Mouse (Mus musculus) embryonic facial prominence, embryonic 13.5 days (tissue): ENCODE measurements around the gene Ppef2. TPM values are rescaled to one million over a fixed set of nuclear protein-coding genes. Genes with fewer than 3 reads are reported as not detected.

Experiments used
- ATAC-seq: fragments of 200-750 bp; cut with Nextera tagmentation; 2 replicates; pipeline ENCODE4 v1.8.0; 2017; ENCODE audit warnings: low read depth; ENCODE audit not compliant: insufficient number of reproducible peaks, insufficient read depth, low FRiP score, low TSS enrichment
- H3K27ac ChIP-seq: fragments of 300-500 bp; sonication (generic); 2 replicates; pipeline ENCODE4 v1.5.1; 2015; ENCODE audit warnings: moderate library complexity, mild to moderate bottlenecking, inconsistent platforms
- H3K27me3 ChIP-seq: fragments of 300-500 bp; sonication (generic); 2 replicates; pipeline ENCODE4 v1.6.1; 2015; ENCODE audit warnings: mild to moderate bottlenecking, inconsistent platforms
- H3K36me3 ChIP-seq: fragments of 300-500 bp; sonication (generic); 2 replicates; pipeline ENCODE4 v1.6.1; 2015; ENCODE audit warnings: mild to moderate bottlenecking, inconsistent platforms
- H3K4me1 ChIP-seq: fragments of 300-500 bp; sonication (generic); 2 replicates; pipeline ENCODE4 v1.6.1; 2015; ENCODE audit warnings: inconsistent platforms
- H3K4me2 ChIP-seq: fragments of 300-500 bp; sonication (generic); 2 replicates; pipeline ENCODE4 v1.6.1; 2015; ENCODE audit warnings: moderate library complexity, mild to moderate bottlenecking, inconsistent platforms
- H3K4me3 ChIP-seq: fragments of 300-500 bp; sonication (generic); 2 replicates; pipeline ENCODE4 v1.5.1; 2015; ENCODE audit warnings: mild to moderate bottlenecking, inconsistent platforms
- H3K9ac ChIP-seq: fragments of 300-500 bp; sonication (generic); 2 replicates; pipeline ENCODE4 v1.6.1; 2015; ENCODE audit warnings: mild to moderate bottlenecking, inconsistent platforms
- H3K9me3 ChIP-seq: fragments of 300-500 bp; sonication (generic); 2 replicates; pipeline ENCODE4 v1.6.1; 2016; ENCODE audit warnings: inconsistent platforms
- WGBS: fragments of 180-500 bp; shearing (Covaris S2); methylation state at CpG from one replicate; pipeline ENCODE4 v1.1.7; 2015; ENCODE audit warnings: mixed read lengths; 5-methylcytosine and 5-hydroxymethylcytosine counted together
- polyA plus RNA-seq: library from polyadenylated mRNA; unstranded; fragments of >200 nt; fragmentation: Nextera tagmentation; extraction: Ambion mirVana; gene quantifications from 2 replicates; pipeline ENCODE4 v1.2.1, GENCODE M21; 2015

Gene Ppef2
- polyA plus RNA-seq, 1 experiment from 2014 or later, result 0.39 TPM

DNA sequence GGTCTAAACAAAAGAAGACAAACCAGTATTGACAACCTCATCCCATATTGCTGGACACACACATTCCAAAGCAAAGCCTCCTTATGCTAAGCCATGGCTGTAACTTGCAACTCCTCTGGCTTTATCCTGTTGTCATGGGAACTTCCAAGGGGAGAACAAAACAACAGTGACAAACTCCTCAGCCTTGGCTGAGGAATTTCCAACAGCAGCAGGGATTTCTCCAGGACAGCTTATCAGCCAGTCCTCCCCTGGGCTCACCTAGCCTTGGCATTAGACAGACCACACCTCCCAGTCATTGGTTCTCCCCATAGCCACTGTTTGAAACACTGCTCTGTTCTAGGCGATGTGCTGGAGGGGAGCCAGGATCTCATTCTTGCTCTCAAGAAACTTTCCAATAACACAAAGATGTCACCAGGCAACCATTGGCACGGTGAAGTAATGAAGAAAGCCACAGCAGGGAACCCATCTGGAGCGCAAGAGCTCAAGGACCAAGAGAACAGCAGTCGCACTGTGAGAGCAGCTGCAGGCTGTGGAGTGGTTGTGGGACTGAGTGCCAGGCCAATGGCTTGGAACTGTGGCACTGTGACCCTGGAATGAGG is 7.8 kb upstream of the Ppef2 start:
- no peak overlapping the region for H3K4me2 ChIP-seq
- H3K27ac ChIP-seq, result no peak overlapping the region
- H3K4me3 ChIP-seq, result no peak overlapping the region
- H3K9ac ChIP-seq, result no peak overlapping the region
- ATAC-seq, result no peak
- no peaks in the 10 kb centered on the region for H3K9me3 ChIP-seq
- H3K36me3 ChIP-seq, result no peaks in the 10 kb centered on the region
- WGBS, result 35% methylated on average over 4 of the region's 4 CpGs
- peaks cover 2% of the 10 kb centered on the region; the same call in 1 of the 2 replicates for H3K27me3 ChIP-seq
- peaks cover 6% of the 10 kb centered on the region for H3K4me1 ChIP-seq

DNA sequence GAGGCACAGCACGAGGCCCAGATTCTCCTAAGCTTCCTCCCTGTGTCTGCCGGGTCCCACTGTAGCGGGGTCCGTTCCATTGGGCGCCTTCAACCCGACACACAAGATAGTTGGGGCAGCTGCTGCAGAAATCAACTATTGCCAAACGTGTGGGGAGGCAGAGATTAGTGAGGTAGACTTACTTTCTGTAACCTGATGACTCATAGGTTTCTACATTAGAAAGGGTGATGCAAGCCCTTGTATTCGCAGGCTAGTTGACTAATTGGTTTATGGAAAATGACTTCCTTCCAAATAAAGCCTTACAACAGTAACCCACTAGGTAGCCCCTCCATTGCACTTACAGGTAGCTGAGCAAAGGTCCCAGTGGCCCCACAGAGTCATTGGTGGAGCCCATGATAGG is 6.6 kb upstream of the Ppef2 start:
- H3K36me3 ChIP-seq, result no peaks in the 10 kb centered on the region
- peaks cover 7% of the 10 kb centered on the region; the same call in 1 of the 2 replicates for H3K27me3 ChIP-seq
- no peak overlapping the region for H3K4me2 ChIP-seq
- peaks cover 6% of the 10 kb centered on the region for H3K4me1 ChIP-seq
- no peak for ATAC-seq
- WGBS, result 80% methylated on average over 8 of the region's 8 CpGs
- H3K9ac ChIP-seq, result no peak overlapping the region
- H3K9me3 ChIP-seq, result no peaks in the 10 kb centered on the region
- no peak overlapping the region for H3K4me3 ChIP-seq
- H3K27ac ChIP-seq, result no peak overlapping the region

DNA sequence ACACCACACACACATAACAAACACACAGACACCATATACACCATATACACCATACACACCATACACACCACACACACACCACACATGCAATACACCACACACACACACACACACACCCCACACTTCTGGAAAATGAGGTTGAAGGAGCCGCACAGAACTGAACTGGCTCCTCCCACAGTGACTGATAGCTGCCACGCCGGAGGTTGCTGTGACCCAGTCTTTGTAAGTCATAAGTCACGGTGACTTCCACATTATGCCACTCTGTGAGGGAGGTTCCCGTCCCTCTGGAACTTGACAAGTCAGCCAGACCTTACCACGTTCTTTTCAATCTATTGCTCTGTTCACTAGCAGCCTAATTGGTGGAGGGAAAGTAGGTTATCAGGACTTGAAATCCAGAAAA is 1.6 kb downstream of the Ppef2 start:
- peaks cover 5% of the 10 kb centered on the region; the same call in 1 of the 2 replicates for H3K4me1 ChIP-seq
- no peak overlapping the region for H3K27ac ChIP-seq
- ATAC-seq, result no peak
- no peaks in the 10 kb centered on the region for H3K36me3 ChIP-seq
- no peaks in the 10 kb centered on the region; the same call in 1 of the 2 replicates for H3K9me3 ChIP-seq
- WGBS, result 65% methylated on average over 6 of the region's 6 CpGs
- H3K27me3 ChIP-seq, result peaks cover 7% of the 10 kb centered on the region; the same call in 1 of the 2 replicates
- H3K4me2 ChIP-seq, result no peak overlapping the region
- no peak overlapping the region for H3K9ac ChIP-seq
- no peak overlapping the region for H3K4me3 ChIP-seq

DNA sequence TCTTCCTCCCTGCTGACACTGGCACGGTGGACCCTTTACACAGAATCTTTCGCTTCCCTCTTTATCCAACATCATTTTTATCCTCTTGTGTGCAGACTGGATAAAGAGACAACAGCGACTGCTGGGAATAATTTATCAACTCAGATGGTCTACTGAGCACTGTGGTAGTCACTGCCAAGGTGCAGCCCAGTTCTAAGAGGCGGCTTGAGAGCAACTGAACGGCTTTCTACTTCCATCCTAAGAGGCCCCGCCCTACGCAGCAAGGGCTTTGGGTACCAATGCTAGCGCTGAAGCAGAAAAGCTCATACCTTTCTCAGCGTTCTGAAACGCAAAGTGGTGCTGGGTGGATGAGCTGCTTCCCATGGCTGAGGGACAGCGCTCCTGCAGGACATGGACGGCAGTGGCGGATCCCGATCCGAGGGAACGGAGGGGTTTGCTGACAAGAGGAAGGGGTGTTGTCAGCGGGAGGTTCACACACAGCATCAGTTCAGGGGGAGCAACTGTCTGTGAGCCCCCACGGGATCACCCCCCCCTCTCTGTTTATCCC is 3.2 kb downstream of the Ppef2 start:
- Histone ChIP-seq H3K9ac (no peak overlapping the region), H3K36me3 (no peaks in the 10 kb centered on the region), H3K9me3 (peaks cover 7% of the 10 kb centered on the region; the same call in 1 of the 2 replicates), H3K27ac (no peak overlapping the region), H3K4me2 (peak overlapping the region; percentile 31), H3K4me3 (no peak overlapping the region), H3K4me1 (peaks cover 5% of the 10 kb centered on the region; the same call in 1 of the 2 replicates), H3K27me3 (no peaks in the 10 kb centered on the region)
- 20% methylated on average over 18 of the region's 18 CpGs for WGBS
- ATAC-seq, result no peak

DNA sequence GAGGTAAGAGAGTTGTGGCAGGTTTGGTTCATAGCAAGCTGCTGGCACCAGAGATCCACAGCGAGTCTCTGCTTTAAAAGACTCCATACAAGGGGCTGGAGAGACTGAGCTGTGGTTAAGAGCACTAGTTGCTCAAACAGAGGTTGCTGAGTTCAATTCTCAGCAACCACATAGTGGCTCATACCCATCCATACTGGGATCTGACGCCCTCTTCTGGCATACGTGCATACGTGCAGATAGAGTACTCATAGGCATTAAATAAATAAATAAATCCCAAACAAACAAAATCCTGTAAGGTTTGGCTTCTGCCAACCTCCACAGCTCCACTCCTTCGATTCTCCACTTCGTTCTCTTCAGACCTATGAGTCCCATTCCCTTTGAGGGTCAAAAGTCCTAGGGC is 4.0 kb downstream of the Ppef2 start:
- no peak overlapping the region for H3K27ac ChIP-seq
- H3K4me3 ChIP-seq, result no peak overlapping the region
- peaks cover 5% of the 10 kb centered on the region; the same call in 1 of the 2 replicates for H3K4me1 ChIP-seq
- no peak overlapping the region for H3K4me2 ChIP-seq
- ATAC-seq, result no peak
- H3K36me3 ChIP-seq, result no peaks in the 10 kb centered on the region
- H3K9me3 ChIP-seq, result peaks cover 7% of the 10 kb centered on the region; the same call in 1 of the 2 replicates
- 89% methylated on average over 6 of the region's 6 CpGs for WGBS
- H3K9ac ChIP-seq, result no peak overlapping the region
- no peaks in the 10 kb centered on the region for H3K27me3 ChIP-seq

DNA sequence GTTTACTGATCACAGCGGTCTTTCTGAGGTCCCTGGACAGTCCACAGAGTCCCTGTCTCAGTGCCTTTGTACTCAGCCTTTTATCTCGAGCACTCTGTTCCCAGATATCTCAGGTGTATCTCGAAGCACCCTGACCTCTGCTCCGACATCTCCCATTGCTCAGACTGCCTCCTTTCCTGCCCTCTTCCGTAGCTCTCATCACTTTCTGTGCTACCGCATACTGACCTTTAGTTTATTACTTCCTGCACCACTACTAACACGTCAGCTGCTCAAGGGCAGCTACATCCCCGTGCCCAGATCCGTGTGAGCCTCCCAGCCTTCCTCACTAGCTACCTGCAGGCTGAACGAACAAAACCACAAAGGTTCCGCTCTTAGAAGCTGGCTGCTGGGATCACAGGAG is 7.5 kb downstream of the Ppef2 start:
- no peak overlapping the region for H3K27ac ChIP-seq
- H3K4me2 ChIP-seq, result no peak overlapping the region
- H3K9me3 ChIP-seq, result peaks cover 7% of the 10 kb centered on the region; the same call in 1 of the 2 replicates
- no peak overlapping the region for H3K9ac ChIP-seq
- no peaks in the 10 kb centered on the region for H3K36me3 ChIP-seq
- ATAC-seq, result no peak
- no peak overlapping the region for H3K4me3 ChIP-seq
- no peaks in the 10 kb centered on the region for H3K27me3 ChIP-seq
- 81% methylated on average over 11 of the region's 11 CpGs for WGBS
- H3K4me1 ChIP-seq, result peaks cover 5% of the 10 kb centered on the region; the same call in 1 of the 2 replicates

DNA sequence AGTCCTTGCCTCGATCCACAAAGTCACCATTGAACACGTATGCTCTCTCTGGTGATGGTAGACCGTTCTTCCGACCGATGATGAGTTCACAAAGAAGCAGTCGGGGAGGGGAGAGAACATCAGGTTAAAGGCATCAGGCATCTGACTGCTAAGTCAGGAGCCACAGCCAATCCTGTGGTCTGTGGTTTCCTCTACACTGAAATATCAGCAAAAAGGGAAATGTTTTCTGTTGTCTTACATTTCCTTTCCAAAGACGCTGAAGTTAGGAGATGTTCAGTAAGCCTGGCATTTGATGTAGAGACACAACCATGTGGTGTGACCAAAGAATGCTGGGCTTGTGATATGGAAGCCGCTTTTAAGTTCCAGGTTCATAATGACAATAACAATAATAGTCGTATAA is 10.6 kb downstream of the Ppef2 start:
- H3K9me3 ChIP-seq, result peaks cover 7% of the 10 kb centered on the region; the same call in 1 of the 2 replicates

DNA sequence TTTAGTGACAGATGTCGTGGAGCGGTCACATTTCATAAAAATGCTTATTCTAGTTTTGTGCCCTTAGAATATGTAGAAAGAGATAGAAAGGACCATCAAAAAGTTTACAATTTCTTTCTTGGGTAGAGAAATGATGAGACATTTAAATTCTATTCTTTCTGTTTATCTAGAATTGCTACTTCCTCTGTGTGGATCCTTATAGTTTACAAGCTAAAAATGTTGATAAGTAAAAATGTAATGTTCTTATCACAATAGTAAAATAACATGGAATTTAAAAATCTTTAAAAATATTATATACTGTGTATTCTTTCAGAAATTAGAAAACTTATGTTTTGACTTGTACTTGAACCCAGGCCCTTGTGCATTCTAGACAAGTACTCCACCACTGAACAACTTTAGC is 11.2 kb downstream of the Ppef2 start:
- ATAC-seq, result no peak

More for the DNA sequence above, 10.6 kb downstream of the Ppef2 start:
- Histone ChIP-seq H3K4me2 (no peak overlapping the region), H3K36me3 (no peaks in the 10 kb centered on the region), H3K4me3 (no peak overlapping the region), H3K9ac (no peak overlapping the region), H3K4me1 (no peaks in the 10 kb centered on the region), H3K27ac (no peak overlapping the region), H3K27me3 (no peaks in the 10 kb centered on the region)
- no peak for ATAC-seq
- whole genome bisulfite sequencing, result 85% methylated on average over 9 of the region's 9 CpGs

DNA sequence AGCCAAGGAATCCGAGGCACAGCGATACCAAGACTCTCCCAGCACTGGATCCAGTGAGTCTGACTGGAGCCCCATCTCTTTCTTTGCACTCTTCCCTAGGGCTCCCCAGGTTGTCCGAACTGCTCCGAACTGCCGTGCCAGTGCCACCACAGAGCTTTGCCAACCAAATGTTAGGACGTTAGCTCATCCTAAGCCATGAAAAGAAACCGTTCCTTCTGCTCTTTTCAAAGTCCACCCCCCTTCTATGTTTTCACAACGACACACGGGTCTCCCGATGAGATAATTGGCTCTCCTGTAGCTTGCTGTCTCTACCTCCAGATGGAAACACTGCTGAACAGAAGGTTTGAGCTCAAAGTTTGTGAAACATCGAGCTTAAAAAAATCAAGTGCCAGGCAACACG is 15.3 kb downstream of the Ppef2 start:
- no peak overlapping the region for H3K4me2 ChIP-seq
- H3K36me3 ChIP-seq, result no peaks in the 10 kb centered on the region
- no peak overlapping the region for H3K4me3 ChIP-seq
- H3K9ac ChIP-seq, result no peak overlapping the region
- 90% methylated on average over 12 of the region's 12 CpGs for WGBS
- ATAC-seq, result no peak
- no peak overlapping the region for H3K27ac ChIP-seq
- H3K27me3 ChIP-seq, result peaks cover 4% of the 10 kb centered on the region
- no peaks in the 10 kb centered on the region for H3K9me3 ChIP-seq
- no peaks in the 10 kb centered on the region for H3K4me1 ChIP-seq

More for the DNA sequence above, 11.2 kb downstream of the Ppef2 start:
- H3K9ac ChIP-seq, result no peak overlapping the region
- H3K4me3 ChIP-seq, result no peak overlapping the region
- H3K36me3 ChIP-seq, result no peaks in the 10 kb centered on the region
- no peaks in the 10 kb centered on the region for H3K4me1 ChIP-seq
- 91% methylated on average over 2 of the region's 2 CpGs for WGBS
- peaks cover 7% of the 10 kb centered on the region; the same call in 1 of the 2 replicates for H3K9me3 ChIP-seq
- no peaks in the 10 kb centered on the region for H3K27me3 ChIP-seq
- H3K4me2 ChIP-seq, result no peak overlapping the region
- H3K27ac ChIP-seq, result no peak overlapping the region

DNA sequence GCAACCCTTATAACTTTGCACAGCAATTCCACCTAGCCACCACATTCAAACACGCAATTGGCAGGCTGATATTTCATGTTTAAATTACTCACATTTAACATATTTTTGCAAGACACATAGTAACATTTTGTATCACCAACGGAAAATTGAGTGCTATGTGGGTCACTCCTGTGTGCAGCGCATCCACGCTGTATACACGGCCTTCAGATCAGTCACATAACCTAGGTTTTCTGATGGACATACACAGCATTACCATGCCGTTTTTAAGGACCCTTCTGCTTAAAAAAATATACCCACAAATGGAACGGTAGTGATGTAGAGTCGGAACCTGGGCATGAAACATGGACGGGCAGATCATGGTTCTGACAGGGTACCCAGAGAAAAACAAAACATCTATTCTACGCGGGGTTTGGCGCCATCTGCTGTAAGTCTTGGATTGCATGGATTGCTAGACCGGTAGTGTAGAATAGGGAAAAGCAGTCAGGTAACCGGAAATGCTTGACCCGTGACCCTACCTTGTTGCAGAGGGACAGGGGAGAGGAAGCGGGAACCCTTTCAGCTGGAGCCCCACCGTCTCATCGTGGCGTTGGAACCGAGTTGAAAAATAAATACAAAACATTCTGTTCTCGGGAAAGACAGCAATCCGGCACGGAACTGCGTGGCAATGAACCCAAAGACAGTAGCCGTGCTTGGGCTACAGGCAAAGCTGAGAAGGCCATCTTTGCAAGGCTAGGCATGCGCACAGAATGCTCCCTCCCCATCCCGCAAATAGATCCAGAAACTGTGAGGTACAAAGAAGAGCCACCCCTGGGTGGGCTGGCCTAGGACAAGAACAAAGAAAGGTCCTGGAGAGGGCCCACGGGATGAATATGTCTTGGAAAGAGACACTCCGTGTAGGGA is 16.5 kb downstream of the Ppef2 start:
- H3K9ac ChIP-seq, result no peak overlapping the region
- no peaks in the 10 kb centered on the region for H3K36me3 ChIP-seq
- H3K9me3 ChIP-seq, result no peaks in the 10 kb centered on the region
- WGBS, result 41% methylated on average over 29 of the region's 29 CpGs
- ATAC-seq, result no peak
- H3K27ac ChIP-seq, result no peak overlapping the region
- no peaks in the 10 kb centered on the region for H3K4me1 ChIP-seq
- H3K27me3 ChIP-seq, result peaks cover 4% of the 10 kb centered on the region
- H3K4me2 ChIP-seq, result peak overlapping the region; percentile 41
- no peak overlapping the region for H3K4me3 ChIP-seq

DNA sequence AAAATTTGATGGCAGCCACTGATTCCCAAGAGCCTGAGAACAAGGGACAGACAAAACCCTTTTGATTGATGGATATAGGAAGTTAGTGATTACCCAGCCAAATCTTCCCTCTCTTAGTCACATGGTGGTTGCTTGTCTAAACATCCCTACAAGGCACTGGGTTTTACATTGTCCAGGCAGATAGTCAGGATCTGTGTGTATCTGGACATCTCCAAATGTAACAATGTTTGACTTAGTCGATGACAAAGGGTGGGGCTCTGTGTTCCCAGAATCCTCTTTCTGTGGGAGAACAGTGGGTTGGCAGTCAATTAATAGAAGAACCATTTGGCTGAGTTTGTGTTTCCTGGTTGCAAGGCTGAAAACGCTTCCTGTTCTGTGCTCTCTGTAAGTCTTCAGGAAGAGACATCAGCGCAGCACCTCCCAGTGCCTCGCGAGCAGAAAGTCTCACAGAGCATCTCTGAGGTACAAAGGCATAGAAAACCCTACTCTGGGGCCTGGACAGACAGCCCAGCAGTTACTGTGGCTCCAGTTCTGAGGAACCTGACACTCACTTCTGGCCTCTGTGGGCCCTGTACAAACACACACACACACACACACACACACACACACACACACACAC is 21.0 kb downstream of the Ppef2 start:
- 55% methylated on average over 5 of the region's 5 CpGs for WGBS

More for the DNA sequence above, 21.0 kb downstream of the Ppef2 start:
- Histone ChIP-seq H3K9ac (no peak overlapping the region), H3K9me3 (no peaks in the 10 kb centered on the region), H3K27me3 (peaks cover 4% of the 10 kb centered on the region), H3K36me3 (no peaks in the 10 kb centered on the region), H3K4me3 (no peak overlapping the region), H3K27ac (no peak overlapping the region), H3K4me1 (no peaks in the 10 kb centered on the region), H3K4me2 (no peak overlapping the region)
- ATAC-seq, result no peak
